Mouse (Mus musculus) lung, postnatal 0 days (tissue): ENCODE results near the gene Tbce.

Experiments used
- CTCF ChIP-seq: IDR thresholded peaks from 2 replicates; pipeline ENCODE4 v1.5.1; 2016; ENCODE audit warnings: antibody characterized with exemption, mild to moderate bottlenecking
- EP300 ChIP-seq: IDR thresholded peaks from 2 replicates; pipeline ENCODE4 v1.6.1; 2016; ENCODE audit warnings: antibody characterized with exemption, mild to moderate bottlenecking, control low read depth

- TF ChIP-seq CTCF = no peak
- TF ChIP-seq EP300 = no peak
Observed at GRCm38 (mm10) chr13:13993041-13993440, 46.4 kb downstream of the Tbce start.
